Mouse (Mus musculus): ENCODE results near the gene Gm8356. TPM values are rescaled to one million over a fixed set of nuclear protein-coding genes. Genes with fewer than 3 reads are reported as not detected.

The Gm8356 gene
- total RNA-seq (2023) = not detected in 4 replicates

GRCm38 (mm10) chr14:6537190-6537589, at the start of gene Gm8356:
Gene Gm8356, minus strand, starts transcription at chr14:6537290.

Other genes starting within 250 kb of the Gm8356 start
- not detected in 4 replicates for gene Gm21103, start 232.4 kb downstream of the Gm8356 start, total RNA-seq (2023)
- not detected in 4 replicates for gene Gm3618, start 193.6 kb downstream of the Gm8356 start, total RNA-seq (2023)
- not detected in 4 replicates for gene Gm16440, start 147.0 kb downstream of the Gm8356 start, total RNA-seq (2023)
- gene Gm3591, start 124.8 kb downstream of the Gm8356 start, total RNA-seq (2023) = 0.57 TPM in 1 of 4 replicates, not detected in the others
- gene Gm3594, start 92.7 kb downstream of the Gm8356 start, total RNA-seq (2023) = not detected in 4 replicates
- not detected in 4 replicates for gene Gm3629, start 53.3 kb upstream of the Gm8356 start, total RNA-seq (2023)
- gene Gm3460, start 85.1 kb upstream of the Gm8356 start, total RNA-seq (2023) = not detected in 4 replicates
- gene Gm10251, start 146.9 kb upstream of the Gm8356 start, total RNA-seq (2023) = not detected in 4 replicates
- gene Gm8050, start 183.0 kb upstream of the Gm8356 start, total RNA-seq (2023) = not detected in 4 replicates
- 0.60 to 1.8 TPM (median 1.2 TPM) in 3 of 4 replicates, not detected in the other for gene Gm3636, start 205.0 kb upstream of the Gm8356 start, total RNA-seq (2023)
- not detected in 4 replicates for gene Gm8362, start 237.1 kb upstream of the Gm8356 start, total RNA-seq (2023)